Mouse (Mus musculus) small intestine, adult 2 months (tissue): ENCODE measurements around the gene Gm8764. TPM values are rescaled to one million over a fixed set of nuclear protein-coding genes. Genes with fewer than 3 reads are reported as not detected.
"Not testable (repeated sequence)": the region's sequence is repeated elsewhere in the genome, so short reads cannot be mapped to it uniquely, and the experiment has no call there.

ENCODE experiments used
- H3K27ac ChIP-seq: fragments of 200-500 bp; 2 replicates; pipeline ENCODE4 v1.5.1; 2012; ENCODE audit warnings: low read depth, low read length, control low read depth, inconsistent platforms; ENCODE audit not compliant: insufficient read depth
- H3K27me3 ChIP-seq: fragments of 200-500 bp; 2 replicates; pipeline ENCODE4 v1.6.1; 2012; ENCODE audit warnings: mild to moderate bottlenecking, moderate library complexity, low read length, inconsistent platforms; ENCODE audit not compliant: control insufficient read depth, insufficient read depth
- H3K36me3 ChIP-seq: fragments of 200-500 bp; 2 replicates; pipeline ENCODE4 v1.6.1; 2012; ENCODE audit warnings: mild to moderate bottlenecking, low read length, control low read depth, inconsistent platforms; ENCODE audit not compliant: control insufficient read depth, insufficient read depth
- H3K4me1 ChIP-seq: fragments of 200-500 bp; 2 replicates; pipeline ENCODE4 v1.6.1; 2012; ENCODE audit warnings: low read length, inconsistent platforms, mixed read lengths; ENCODE audit not compliant: control insufficient read depth, insufficient read depth, insufficient read length
- H3K4me3 ChIP-seq: fragments of 200-500 bp; 2 replicates; pipeline ENCODE4 v1.5.1; 2012; ENCODE audit warnings: low read depth, mild to moderate bottlenecking, control low read depth, inconsistent platforms, low read length, moderate library complexity
- CTCF ChIP-seq: fragments of 200-500 bp; IDR thresholded peaks from 2 replicates; pipeline ENCODE4 v1.5.1; 2012; ENCODE audit warnings: low read depth, mild to moderate bottlenecking, control low read depth, inconsistent platforms, low read length, moderate library complexity, mixed read lengths; ENCODE audit not compliant: insufficient replicate concordance, insufficient read length; ENCODE audit errors: extremely low read depth
- POLR2A ChIP-seq: fragments of 200-500 bp; IDR thresholded peaks from 2 replicates; pipeline ENCODE4 v1.6.1; 2012; ENCODE audit warnings: low read depth, mild to moderate bottlenecking, control low read depth, inconsistent platforms, low read length, moderate library complexity
- WGBS: fragments of 180-500 bp; shearing (Covaris S2); methylation state at CpG from one replicate; pipeline ENCODE4 v1.1.7; 2018; 5-methylcytosine and 5-hydroxymethylcytosine counted together
- polyA plus RNA-seq: library from polyadenylated mRNA; depleted of rRNA; stranded (reverse); fragments of >200 nt; gene quantifications from 2 replicates; pipeline ENCODE4 v1.2.3, GENCODE M21; 2012; rRNA removed

Gene Gm8764
- polyA plus RNA-seq, result not detected in 2 replicates

- WGBS, result no CpG with 5 or more reads among the region's 3 CpGs
- not testable (repeated sequence) for H3K27ac ChIP-seq, H3K27me3 ChIP-seq, H3K36me3 ChIP-seq, H3K4me3 ChIP-seq, H3K4me1 ChIP-seq
These were observed at the start of gene Gm8764 for GRCm38 (mm10) chr10:104159706-104160105. Gm8764 (plus strand) TSS chr10:104160006.

- H3K27ac ChIP-seq, result no peak overlapping the region
- no peak for TF ChIP-seq POLR2A
- no peak for TF ChIP-seq CTCF
- no peaks in the 10 kb centered on the region for H3K27me3 ChIP-seq
- H3K4me3 ChIP-seq, result no peak overlapping the region
- H3K36me3 ChIP-seq, result no peaks in the 10 kb centered on the region
- no peaks in the 10 kb centered on the region for H3K4me1 ChIP-seq
- WGBS, result 71% methylated on average over 3 of the region's 3 CpGs
These were observed 49.8 kb upstream of the Gm8764 start for GRCm38 (mm10) chr10:104110044-104110443.

- H3K27ac ChIP-seq, result no peak overlapping the region
- H3K4me1 ChIP-seq, result no peaks in the 10 kb centered on the region
- WGBS, result 54% methylated on average over 2 of the region's 2 CpGs
- H3K4me3 ChIP-seq, result no peak overlapping the region
- H3K36me3 ChIP-seq, result no peaks in the 10 kb centered on the region
- H3K27me3 ChIP-seq, result no peaks in the 10 kb centered on the region
- TF ChIP-seq CTCF, result no peak
- TF ChIP-seq POLR2A, result no peak
These were observed 41.5 kb upstream of the Gm8764 start for GRCm38 (mm10) chr10:104118312-104118711.

- not testable (repeated sequence) for H3K4me3 ChIP-seq, H3K27ac ChIP-seq, H3K4me1 ChIP-seq, H3K36me3 ChIP-seq, H3K27me3 ChIP-seq
- WGBS, result no CpG with 5 or more reads among the region's 3 CpGs
These were observed 17.1 kb upstream of the Gm8764 start, which contains the start of gene Gm21293 for GRCm38 (mm10) chr10:104142687-104143086. Gm21293 (plus strand) TSS chr10:104142987.

- H3K4me1 ChIP-seq, H3K27me3 ChIP-seq, H3K27ac ChIP-seq, H3K36me3 ChIP-seq, H3K4me3 ChIP-seq: not testable (repeated sequence)
- WGBS, result no CpG with 5 or more reads among the region's 3 CpGs
These were observed 8.6 kb upstream of the Gm8764 start, which contains the start of gene Gm6763 for GRCm38 (mm10) chr10:104151197-104151596. Gm6763 (plus strand) TSS chr10:104151497.

- H3K27ac ChIP-seq, H3K4me1 ChIP-seq, H3K4me3 ChIP-seq, H3K36me3 ChIP-seq, H3K27me3 ChIP-seq: not testable (repeated sequence)
- whole genome bisulfite sequencing, result no CpG with 5 or more reads among the region's 3 CpGs
These were observed 8.4 kb downstream of the Gm8764 start, which contains the start of gene Gm21304 for GRCm38 (mm10) chr10:104168215-104168614. Gm21304 (plus strand) TSS chr10:104168515.

GRCm38 (mm10) chr10:104176724-104177123 lies 16.9 kb downstream of the Gm8764 start, which contains the start of gene Gm21312:
Gm21312 (plus strand) TSS chr10:104177024.
- H3K27ac ChIP-seq, H3K4me1 ChIP-seq, H3K36me3 ChIP-seq, H3K27me3 ChIP-seq, H3K4me3 ChIP-seq: not testable (repeated sequence)
- WGBS, result no CpG with 5 or more reads among the region's 3 CpGs

- not testable (repeated sequence) for H3K27ac ChIP-seq, H3K36me3 ChIP-seq, H3K4me3 ChIP-seq, H3K4me1 ChIP-seq, H3K27me3 ChIP-seq
- no CpG with 5 or more reads among the region's 3 CpGs for WGBS
These were observed 25.4 kb downstream of the Gm8764 start, which contains the start of gene Gm20765 for GRCm38 (mm10) chr10:104185233-104185632. Gm20765 (plus strand) TSS chr10:104185533.

- H3K27ac ChIP-seq, H3K27me3 ChIP-seq, H3K4me3 ChIP-seq, H3K4me1 ChIP-seq, H3K36me3 ChIP-seq: not testable (repeated sequence)
- no CpG with 5 or more reads among the region's 3 CpGs for WGBS
These were observed 33.9 kb downstream of the Gm8764 start, which contains the start of gene Gm4340 for GRCm38 (mm10) chr10:104193742-104194141. Gm4340 (plus strand) TSS chr10:104194042.
